Comparison of ENCODE assay signal across 7 mouse cellular contexts in genomic region chr5:135008671-135009589, GRCm38 (mm10). TPM values are rescaled to one million over a fixed set of nuclear protein-coding genes. Genes with fewer than 3 reads are reported as not detected.
A peak's percentile ranks its signal among the peaks of the same experiment; 100 is the strongest.
DNase-seq lines count a peak whose midpoint lies in the region; ATAC-seq lines count a peak whose summit lies in the region.

Gene Abhd11, plus strand, starts transcription at chr5:135009152.

- peak within 1 kb of the TSS; percentile 80 for H3K27ac ChIP-seq in embryonic facial prominence, embryonic 11.5 days (replicated peaks; ENCODE audit: low read depth, low read length)
- peak within 1 kb of the TSS; percentile 91 for H3K27ac ChIP-seq in limb, embryonic 10.5 days
- H3K27ac ChIP-seq in midbrain, embryonic 13.5 days = peak within 1 kb of the TSS; percentile 95

- H3K4me2 ChIP-seq in embryonic facial prominence, embryonic 11.5 days (ENCODE audit: low read depth, low read length) = peak within 1 kb of the TSS; percentile 69
- peak within 1 kb of the TSS; percentile 75 for H3K4me2 ChIP-seq in midbrain, embryonic 13.5 days (replicated peaks)

- WGBS in embryonic facial prominence, embryonic 11.5 days = under 1% methylated on average over 52 of the region's 52 CpGs
- WGBS in limb, embryonic 10.5 days = under 1% methylated on average over 52 of the region's 52 CpGs
- under 1% methylated on average over 52 of the region's 52 CpGs for WGBS in midbrain, embryonic 13.5 days

- H3K9me3 ChIP-seq in embryonic facial prominence, embryonic 11.5 days (replicated peaks; ENCODE audit: control insufficient read depth, low read length) = no peaks in the 10 kb centered on the region
- no peaks in the 10 kb centered on the region for H3K9me3 ChIP-seq in limb, embryonic 10.5 days (replicated peaks)
- H3K9me3 ChIP-seq in midbrain, embryonic 13.5 days = no peaks in the 10 kb centered on the region

- H3K4me3 ChIP-seq in embryonic facial prominence, embryonic 11.5 days (ENCODE audit: low read depth, low read length) = peak within 1 kb of the TSS; percentile 55
- peak within 1 kb of the TSS; percentile 59 for H3K4me3 ChIP-seq in limb, embryonic 10.5 days
- H3K4me3 ChIP-seq in midbrain, embryonic 13.5 days (replicated peaks) = peak within 1 kb of the TSS; percentile 59

- no peaks in the 10 kb centered on the region for H3K36me3 ChIP-seq in embryonic facial prominence, embryonic 11.5 days (replicated peaks; ENCODE audit: control insufficient read depth, insufficient read depth, low read depth, low read length)
- no peaks in the 10 kb centered on the region for H3K36me3 ChIP-seq in limb, embryonic 10.5 days
- no peaks in the 10 kb centered on the region for H3K36me3 ChIP-seq in midbrain, embryonic 13.5 days

- DNase-seq in adrenal gland, postnatal 14 days = peak; percentile 98
- peak; percentile 100 for DNase-seq in embryonic facial prominence, embryonic 11.5 days (ENCODE audit: low spot score)
- DNase-seq in kidney, adult 11 months = peak; percentile 100
- peak; percentile 96 for DNase-seq in limb, embryonic 10.5 days (ENCODE audit: low spot score)
- peak; percentile 98 for DNase-seq in spleen, adult 12 weeks (ENCODE audit: low spot score)

- H3K4me1 ChIP-seq in embryonic facial prominence, embryonic 11.5 days (ENCODE audit: control insufficient read depth, insufficient read depth, low read length) = peaks cover 4% of the 10 kb centered on the region
- peaks cover 42% of the 10 kb centered on the region for H3K4me1 ChIP-seq in limb, embryonic 10.5 days
- H3K4me1 ChIP-seq in midbrain, embryonic 13.5 days (replicated peaks) = peaks cover 35% of the 10 kb centered on the region

- H3K9ac ChIP-seq in embryonic facial prominence, embryonic 11.5 days (replicated peaks; ENCODE audit: low read length) = peak within 1 kb of the TSS; percentile 56
- peak within 1 kb of the TSS; percentile 74 for H3K9ac ChIP-seq in midbrain, embryonic 13.5 days (replicated peaks)

- ATAC-seq in embryonic facial prominence, embryonic 11.5 days (replicated peaks; ENCODE audit: insufficient number of reproducible peaks, low FRiP score, low TSS enrichment, low read depth) = peak; percentile 89
- peak; percentile 66 for ATAC-seq in granulocyte monocyte progenitor cell, adult 5-6 weeks (replicated peaks; ENCODE audit: poor library complexity, severe bottlenecking)
- ATAC-seq in midbrain, embryonic 13.5 days = peak; percentile 93

- H3K27me3 ChIP-seq in embryonic facial prominence, embryonic 11.5 days (ENCODE audit: control insufficient read depth, insufficient read depth, low read length) = no peaks in the 10 kb centered on the region
- H3K27me3 ChIP-seq in limb, embryonic 10.5 days (ENCODE audit: low read depth, poor library complexity, severe bottlenecking) = peaks cover 12% of the 10 kb centered on the region; the same call in 1 of the 2 replicates
- peaks cover 24% of the 10 kb centered on the region for H3K27me3 ChIP-seq in midbrain, embryonic 13.5 days

RNA-seq across cellular contexts. Expression of gene Abhd11, which starts in this region (rescaled TPM):
- 66.7 and 68.5 TPM in 2 replicates for total RNA-seq in adrenal gland, postnatal 14 days (2021)
- polyA plus RNA-seq in embryonic facial prominence, embryonic 11.5 days (2014; fragmentation: Nextera tagmentation; extraction: Ambion mirVana) = 41.7 and 42.7 TPM in 2 replicates
- total RNA-seq in granulocyte monocyte progenitor cell, adult 5-6 weeks (2014; fragmentation: Nextera tagmentation) = 102 and 115 TPM in 2 replicates
- total RNA-seq in granulocyte monocyte progenitor cell, adult 5-6 weeks (2017) = 56.8 and 75.0 TPM in 2 replicates
- polyA plus RNA-seq in limb, embryonic 10.5 days (2016; fragmentation: Nextera tagmentation; extraction: Ambion mirVana) = 23.5 and 30.1 TPM in 2 replicates
- 50.7 and 51.2 TPM in 2 replicates for polyA plus RNA-seq in midbrain, embryonic 13.5 days (2015; fragmentation: Nextera tagmentation; extraction: Ambion mirVana)

Comparison
In these comparisons a context has a peak if more than half of its experiments do, and no peak if none do; other contexts are left out.
1. Peak in every context shown above with its lines: DNase-seq, ATAC-seq, H3K4me3 ChIP-seq and H3K27ac ChIP-seq.